Mouse (Mus musculus): ENCODE measurements around the gene Tjp1. TPM values are rescaled to one million over a fixed set of nuclear protein-coding genes. Genes with fewer than 3 reads are reported as not detected.
A peak's percentile ranks its signal among the peaks of the same experiment; 100 is the strongest.

Tjp1 gene
- polyA plus RNA-seq, 1 experiment from 2014 or later = 21.1 TPM

GRCm38 (mm10) chr7:65497733-65498583 is 29.6 kb downstream of the Tjp1 start:
- WGBS = 51% methylated on average over 12 of the region's 12 CpGs
- H3K4me2 ChIP-seq (ENCODE audit: low read depth, low read length) = no peak overlapping the region
- no peak overlapping the region for H3K27ac ChIP-seq (ENCODE audit: low read length)
- no peaks in the 10 kb centered on the region for H3K27me3 ChIP-seq (ENCODE audit: control insufficient read depth, insufficient read depth, low read length)
- no peak overlapping the region for H3K4me3 ChIP-seq (replicated peaks; ENCODE audit: low read length)
- H3K9me3 ChIP-seq (replicated peaks; ENCODE audit: control insufficient read depth, low read length) = no peaks in the 10 kb centered on the region
- H3K4me1 ChIP-seq (ENCODE audit: control insufficient read depth, insufficient read depth, low read length) = no peaks in the 10 kb centered on the region
- peak; percentile 66 for ATAC-seq (ENCODE audit: insufficient read depth, low FRiP score)
- H3K36me3 ChIP-seq (ENCODE audit: control insufficient read depth, insufficient read depth, low read length) = no peaks in the 10 kb centered on the region
- H3K9ac ChIP-seq (ENCODE audit: low read length) = no peak overlapping the region

- no peak for ATAC-seq (ENCODE audit: insufficient read depth, low FRiP score)
- Histone ChIP-seq H3K27me3 (ENCODE audit: control insufficient read depth, insufficient read depth, low read length) (no peaks in the 10 kb centered on the region), H3K27ac (ENCODE audit: low read length) (no peak overlapping the region), H3K9ac (ENCODE audit: low read length) (no peak overlapping the region), H3K4me3 (replicated peaks; ENCODE audit: low read length) (no peak overlapping the region), H3K4me2 (ENCODE audit: low read depth, low read length) (no peak overlapping the region), H3K9me3 (replicated peaks; ENCODE audit: control insufficient read depth, low read length) (no peaks in the 10 kb centered on the region), H3K4me1 (ENCODE audit: control insufficient read depth, insufficient read depth, low read length) (no peaks in the 10 kb centered on the region), H3K36me3 (ENCODE audit: control insufficient read depth, insufficient read depth, low read length) (no peaks in the 10 kb centered on the region)
- WGBS = 84% methylated on average over 7 of the region's 7 CpGs
Measured at GRCm38 (mm10) chr7:65490526-65490925, 37.1 kb downstream of the Tjp1 start.

DNA sequence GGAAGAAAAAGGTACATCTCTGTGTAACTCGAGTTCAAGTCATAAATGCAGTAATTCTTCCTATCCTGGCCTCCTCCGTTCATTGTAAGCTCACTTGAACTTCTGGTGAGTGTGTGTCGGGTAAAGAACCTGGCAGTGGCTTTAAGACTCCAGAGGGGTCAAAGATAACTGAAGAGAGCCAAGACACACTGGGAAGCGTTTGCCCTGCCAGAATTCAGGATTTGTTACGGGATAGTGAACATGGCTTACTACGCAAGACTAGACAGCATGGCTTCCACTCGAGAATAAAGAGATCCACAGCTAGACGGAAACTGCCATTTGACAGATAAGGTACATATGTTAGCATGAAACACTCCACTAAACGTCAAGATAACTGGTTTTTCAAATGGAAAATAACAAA is 37.8 kb downstream of the Tjp1 start:
- 77% methylated on average over 9 of the region's 9 CpGs for WGBS
- Histone ChIP-seq H3K9ac (ENCODE audit: low read length) (no peak overlapping the region), H3K27ac (ENCODE audit: low read length) (no peak overlapping the region), H3K36me3 (ENCODE audit: control insufficient read depth, insufficient read depth, low read length) (no peaks in the 10 kb centered on the region), H3K4me2 (ENCODE audit: low read depth, low read length) (no peak overlapping the region), H3K27me3 (ENCODE audit: control insufficient read depth, insufficient read depth, low read length) (no peaks in the 10 kb centered on the region), H3K9me3 (replicated peaks; ENCODE audit: control insufficient read depth, low read length) (no peaks in the 10 kb centered on the region), H3K4me1 (ENCODE audit: control insufficient read depth, insufficient read depth, low read length) (no peaks in the 10 kb centered on the region), H3K4me3 (replicated peaks; ENCODE audit: low read length) (no peak overlapping the region)
- no peak for ATAC-seq (ENCODE audit: insufficient read depth, low FRiP score)

DNA sequence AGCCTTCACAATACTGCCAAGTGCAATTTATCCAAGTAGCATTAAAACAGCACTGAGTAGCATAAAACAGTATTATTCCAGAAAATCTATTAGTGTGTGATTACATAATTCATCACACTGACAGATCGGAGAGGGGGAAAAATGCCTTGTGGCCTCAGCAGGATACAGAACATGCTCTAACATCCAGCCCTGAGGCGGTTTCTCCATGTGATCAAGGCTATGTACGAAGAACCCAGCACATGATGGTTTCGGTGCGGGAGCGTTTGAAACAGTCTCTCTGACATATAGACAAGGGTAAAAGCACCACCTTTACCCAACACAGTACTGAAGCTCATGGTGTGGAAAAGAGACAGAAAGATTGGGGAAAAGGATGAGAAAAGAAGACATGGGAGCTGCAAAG is 38.4 kb downstream of the Tjp1 start:
- no peaks in the 10 kb centered on the region for H3K4me1 ChIP-seq (ENCODE audit: control insufficient read depth, insufficient read depth, low read length)
- H3K4me3 ChIP-seq (replicated peaks; ENCODE audit: low read length) = no peak overlapping the region
- no peaks in the 10 kb centered on the region for H3K27me3 ChIP-seq (ENCODE audit: control insufficient read depth, insufficient read depth, low read length)
- ATAC-seq (ENCODE audit: insufficient read depth, low FRiP score) = no peak
- no peak overlapping the region for H3K9ac ChIP-seq (ENCODE audit: low read length)
- no peaks in the 10 kb centered on the region for H3K9me3 ChIP-seq (replicated peaks; ENCODE audit: control insufficient read depth, low read length)
- no peak overlapping the region for H3K4me2 ChIP-seq (ENCODE audit: low read depth, low read length)
- 86% methylated on average over 6 of the region's 6 CpGs for WGBS
- H3K27ac ChIP-seq (ENCODE audit: low read length) = no peak overlapping the region
- no peaks in the 10 kb centered on the region for H3K36me3 ChIP-seq (ENCODE audit: control insufficient read depth, insufficient read depth, low read length)

DNA sequence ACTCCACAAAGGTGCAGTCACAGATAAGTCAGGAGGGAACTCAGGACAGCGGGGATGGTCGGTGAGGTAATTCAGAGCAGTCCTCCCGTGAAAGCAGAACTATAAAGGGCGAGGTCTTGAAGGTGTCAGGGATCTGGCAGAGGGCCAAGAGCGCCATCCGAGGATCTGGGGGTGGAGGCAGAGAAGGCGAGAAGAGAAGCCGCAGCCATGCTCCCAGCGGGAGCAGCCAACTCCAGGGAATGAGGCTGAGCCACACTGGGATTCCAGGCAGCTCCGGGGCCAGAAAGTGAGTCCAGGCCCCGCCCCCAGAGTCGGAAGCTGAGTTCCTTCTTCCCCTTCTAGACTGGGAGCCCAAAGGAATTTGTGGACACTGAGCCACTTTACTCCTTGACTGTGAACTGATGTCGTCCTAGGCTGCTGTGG is 41.3 kb downstream of the Tjp1 start:
- H3K4me2 ChIP-seq (ENCODE audit: low read depth, low read length) = peak overlapping the region; percentile 37
- ATAC-seq (ENCODE audit: insufficient read depth, low FRiP score) = peak; percentile 67
- no peaks in the 10 kb centered on the region for H3K36me3 ChIP-seq (ENCODE audit: control insufficient read depth, insufficient read depth, low read length)
- no peak overlapping the region for H3K27ac ChIP-seq (ENCODE audit: low read length)
- no peaks in the 10 kb centered on the region for H3K27me3 ChIP-seq (ENCODE audit: control insufficient read depth, insufficient read depth, low read length)
- H3K9me3 ChIP-seq (replicated peaks; ENCODE audit: control insufficient read depth, low read length) = no peaks in the 10 kb centered on the region
- no peaks in the 10 kb centered on the region for H3K4me1 ChIP-seq (ENCODE audit: control insufficient read depth, insufficient read depth, low read length)
- peak overlapping the region; percentile 19 for H3K4me3 ChIP-seq (replicated peaks; ENCODE audit: low read length)
- H3K9ac ChIP-seq (ENCODE audit: low read length) = peak overlapping the region; percentile 32
- 7% methylated on average over 13 of the region's 13 CpGs for WGBS

DNA sequence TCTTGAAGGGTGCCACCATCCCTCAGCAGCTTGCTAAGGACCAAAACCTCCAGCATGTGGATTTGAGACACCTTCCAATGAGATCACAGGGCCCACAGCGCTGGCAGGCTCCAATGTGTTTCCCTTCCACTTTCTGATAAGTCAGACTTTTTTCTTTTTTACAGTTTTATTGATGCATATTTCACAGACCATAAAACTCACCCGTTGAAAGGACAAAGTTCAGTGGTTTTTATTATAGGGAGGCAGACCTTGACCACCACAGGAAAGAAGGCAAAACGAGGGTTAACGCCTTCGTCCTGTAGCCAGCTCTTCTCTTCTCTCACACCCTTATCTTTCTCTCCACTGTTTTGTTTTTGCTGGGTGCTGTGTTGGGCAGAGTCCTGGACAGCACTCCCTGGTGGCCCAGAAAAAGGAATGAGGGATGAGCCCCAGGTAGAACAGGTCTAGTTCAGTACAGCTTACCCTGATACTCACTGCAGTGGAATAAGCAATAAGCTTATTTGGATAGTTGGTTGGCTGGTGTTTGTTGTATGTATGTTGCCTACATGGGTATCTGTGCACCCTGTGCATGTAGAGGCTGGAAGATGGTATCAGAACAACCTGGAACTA is 43.3 kb downstream of the Tjp1 start:
- no peaks in the 10 kb centered on the region for H3K9me3 ChIP-seq (replicated peaks; ENCODE audit: control insufficient read depth, low read length)
- 59% methylated on average over 5 of the region's 5 CpGs for WGBS
- H3K4me3 ChIP-seq (replicated peaks; ENCODE audit: low read length) = no peak overlapping the region
- no peaks in the 10 kb centered on the region for H3K4me1 ChIP-seq (ENCODE audit: control insufficient read depth, insufficient read depth, low read length)
- no peaks in the 10 kb centered on the region for H3K27me3 ChIP-seq (ENCODE audit: control insufficient read depth, insufficient read depth, low read length)
- no peaks in the 10 kb centered on the region for H3K36me3 ChIP-seq (ENCODE audit: control insufficient read depth, insufficient read depth, low read length)
- H3K4me2 ChIP-seq (ENCODE audit: low read depth, low read length) = no peak overlapping the region
- no peak overlapping the region for H3K27ac ChIP-seq (ENCODE audit: low read length)
- H3K9ac ChIP-seq (ENCODE audit: low read length) = no peak overlapping the region
- ATAC-seq (ENCODE audit: insufficient read depth, low FRiP score) = peak; percentile 11; the same call in 1 of the 2 replicates

DNA sequence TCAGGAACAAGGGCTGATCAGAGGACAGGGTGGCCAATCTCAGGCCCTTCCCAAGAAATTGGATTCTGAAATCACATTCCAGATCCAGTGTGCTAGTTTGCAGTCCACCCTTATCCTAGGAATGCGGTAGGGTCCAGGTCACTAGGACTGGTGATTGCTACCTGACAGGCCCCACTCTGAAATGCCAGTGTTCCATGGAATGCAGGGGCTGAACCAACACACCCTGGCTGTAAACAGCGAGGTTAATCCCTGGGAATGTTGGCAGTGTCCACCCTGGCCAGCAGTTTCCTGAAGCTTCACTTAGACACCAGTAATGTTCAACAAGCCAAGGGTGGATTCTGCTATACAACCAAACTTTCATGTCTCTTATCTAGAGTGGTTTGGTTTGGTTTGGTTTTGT is 45.4 kb downstream of the Tjp1 start:
- H3K9me3 ChIP-seq (replicated peaks; ENCODE audit: control insufficient read depth, low read length) = no peaks in the 10 kb centered on the region
- H3K4me2 ChIP-seq (ENCODE audit: low read depth, low read length) = no peak overlapping the region
- H3K27ac ChIP-seq (ENCODE audit: low read length) = no peak overlapping the region
- WGBS = 62% methylated on average over 2 of the region's 2 CpGs
- no peaks in the 10 kb centered on the region for H3K36me3 ChIP-seq (ENCODE audit: control insufficient read depth, insufficient read depth, low read length)
- ATAC-seq (ENCODE audit: insufficient read depth, low FRiP score) = no peak
- no peak overlapping the region for H3K4me3 ChIP-seq (replicated peaks; ENCODE audit: low read length)
- no peaks in the 10 kb centered on the region for H3K27me3 ChIP-seq (ENCODE audit: control insufficient read depth, insufficient read depth, low read length)
- H3K4me1 ChIP-seq (ENCODE audit: control insufficient read depth, insufficient read depth, low read length) = no peaks in the 10 kb centered on the region
- H3K9ac ChIP-seq (ENCODE audit: low read length) = no peak overlapping the region

- Histone ChIP-seq H3K4me3 (replicated peaks; ENCODE audit: low read length) (no peak overlapping the region), H3K27me3 (ENCODE audit: control insufficient read depth, insufficient read depth, low read length) (no peaks in the 10 kb centered on the region), H3K36me3 (ENCODE audit: control insufficient read depth, insufficient read depth, low read length) (no peaks in the 10 kb centered on the region), H3K9me3 (replicated peaks; ENCODE audit: control insufficient read depth, low read length) (no peaks in the 10 kb centered on the region), H3K4me2 (ENCODE audit: low read depth, low read length) (no peak overlapping the region), H3K4me1 (ENCODE audit: control insufficient read depth, insufficient read depth, low read length) (peaks cover 15% of the 10 kb centered on the region), H3K27ac (ENCODE audit: low read length) (no peak overlapping the region), H3K9ac (ENCODE audit: low read length) (no peak overlapping the region)
- WGBS = 64% methylated on average over 3 of the region's 3 CpGs
- no peak for ATAC-seq (ENCODE audit: insufficient read depth, low FRiP score)
Measured at GRCm38 (mm10) chr7:65472048-65472447, 55.5 kb downstream of the Tjp1 start.

- peaks cover 18% of the 10 kb centered on the region for H3K4me1 ChIP-seq (ENCODE audit: control insufficient read depth, insufficient read depth, low read length)
- H3K27ac ChIP-seq (ENCODE audit: low read length) = no peak overlapping the region
- 80% methylated on average over 6 of the region's 6 CpGs for WGBS
Measured at GRCm38 (mm10) chr7:65471406-65471805, 56.2 kb downstream of the Tjp1 start.

More at GRCm38 (mm10) chr7:65471406-65471805, 56.2 kb downstream of the Tjp1 start:
- no peak for ATAC-seq (ENCODE audit: insufficient read depth, low FRiP score)
- Histone ChIP-seq H3K4me2 (ENCODE audit: low read depth, low read length) (no peak overlapping the region), H3K36me3 (ENCODE audit: control insufficient read depth, insufficient read depth, low read length) (no peaks in the 10 kb centered on the region), H3K9ac (ENCODE audit: low read length) (no peak overlapping the region), H3K9me3 (replicated peaks; ENCODE audit: control insufficient read depth, low read length) (no peaks in the 10 kb centered on the region), H3K4me3 (replicated peaks; ENCODE audit: low read length) (no peak overlapping the region), H3K27me3 (ENCODE audit: control insufficient read depth, insufficient read depth, low read length) (no peaks in the 10 kb centered on the region)
